Mouse (Mus musculus): ENCODE measurements around the gene Fhit. TPM values are rescaled to one million over a fixed set of nuclear protein-coding genes. Genes with fewer than 3 reads are reported as not detected.

The Fhit gene
- polyA plus RNA-seq, 1 experiment from 2014 or later = 4.8 TPM

GRCm38 (mm10) chr14:10023382-10023781, 1138.5 kb downstream of the Fhit start:
- H3K4me1 ChIP-seq (replicated peaks) = no peaks in the 10 kb centered on the region
- H3K9me3 ChIP-seq = no peaks in the 10 kb centered on the region
- H3K4me2 ChIP-seq = no peak overlapping the region
- H3K27ac ChIP-seq = no peak overlapping the region
- no peaks in the 10 kb centered on the region for H3K36me3 ChIP-seq
- H3K4me3 ChIP-seq (replicated peaks) = no peak overlapping the region
- 85% methylated on average over 2 of the region's 2 CpGs for WGBS
- no peaks in the 10 kb centered on the region for H3K27me3 ChIP-seq
- no peak for ATAC-seq (ENCODE audit: insufficient number of reproducible peaks, insufficient read depth, low FRiP score, low TSS enrichment, low read depth)
- no peak overlapping the region for H3K9ac ChIP-seq (replicated peaks)

- no peak for ATAC-seq (ENCODE audit: insufficient number of reproducible peaks, insufficient read depth, low FRiP score, low TSS enrichment, low read depth)
- Histone ChIP-seq H3K36me3 (no peaks in the 10 kb centered on the region), H3K4me2 (no peak overlapping the region), H3K9me3 (no peaks in the 10 kb centered on the region), H3K4me3 (replicated peaks) (no peak overlapping the region), H3K27ac (no peak overlapping the region), H3K27me3 (no peaks in the 10 kb centered on the region), H3K9ac (replicated peaks) (no peak overlapping the region), H3K4me1 (replicated peaks) (no peaks in the 10 kb centered on the region)
- WGBS = 81% methylated on average over 2 of the region's 2 CpGs
Measured at GRCm38 (mm10) chr14:10022304-10022703, 1139.5 kb downstream of the Fhit start.

GRCm38 (mm10) chr14:10020400-10021140, 1141.3 kb downstream of the Fhit start:
- Histone ChIP-seq H3K27ac (no peak overlapping the region), H3K27me3 (no peaks in the 10 kb centered on the region), H3K4me2 (no peak overlapping the region), H3K36me3 (no peaks in the 10 kb centered on the region), H3K9ac (replicated peaks) (no peak overlapping the region), H3K9me3 (no peaks in the 10 kb centered on the region), H3K4me3 (replicated peaks) (no peak overlapping the region), H3K4me1 (replicated peaks) (no peaks in the 10 kb centered on the region)
- 89% methylated on average over 5 of the region's 5 CpGs for WGBS
- no peak for ATAC-seq (ENCODE audit: insufficient number of reproducible peaks, insufficient read depth, low FRiP score, low TSS enrichment, low read depth)

DNA sequence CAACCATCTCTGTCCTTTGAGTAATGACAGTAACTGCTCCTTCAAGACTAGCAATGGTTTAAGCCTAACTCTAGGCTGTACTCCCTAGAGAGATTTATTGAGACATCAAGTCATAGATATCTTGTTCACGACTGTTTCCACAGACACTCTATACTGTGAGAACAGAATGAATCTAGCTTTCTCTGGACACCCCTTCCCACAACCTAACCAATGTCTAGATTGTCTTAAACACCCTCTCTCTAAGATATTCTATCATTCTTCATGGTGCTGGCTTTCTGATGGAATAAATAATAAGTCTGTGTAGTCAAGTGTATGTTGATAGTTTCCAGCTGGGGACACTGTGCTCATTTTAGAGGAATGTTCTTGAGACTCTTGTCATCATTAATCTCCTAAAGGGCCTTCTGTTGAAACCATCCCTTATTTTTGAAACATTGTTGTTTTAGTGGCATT, 1148.0 kb downstream of the Fhit start:
- ATAC-seq (ENCODE audit: insufficient number of reproducible peaks, insufficient read depth, low FRiP score, low TSS enrichment, low read depth) = no peak
- 77% methylated on average over 1 of the region's 1 CpGs for WGBS
- H3K9me3 ChIP-seq = no peaks in the 10 kb centered on the region

DNA sequence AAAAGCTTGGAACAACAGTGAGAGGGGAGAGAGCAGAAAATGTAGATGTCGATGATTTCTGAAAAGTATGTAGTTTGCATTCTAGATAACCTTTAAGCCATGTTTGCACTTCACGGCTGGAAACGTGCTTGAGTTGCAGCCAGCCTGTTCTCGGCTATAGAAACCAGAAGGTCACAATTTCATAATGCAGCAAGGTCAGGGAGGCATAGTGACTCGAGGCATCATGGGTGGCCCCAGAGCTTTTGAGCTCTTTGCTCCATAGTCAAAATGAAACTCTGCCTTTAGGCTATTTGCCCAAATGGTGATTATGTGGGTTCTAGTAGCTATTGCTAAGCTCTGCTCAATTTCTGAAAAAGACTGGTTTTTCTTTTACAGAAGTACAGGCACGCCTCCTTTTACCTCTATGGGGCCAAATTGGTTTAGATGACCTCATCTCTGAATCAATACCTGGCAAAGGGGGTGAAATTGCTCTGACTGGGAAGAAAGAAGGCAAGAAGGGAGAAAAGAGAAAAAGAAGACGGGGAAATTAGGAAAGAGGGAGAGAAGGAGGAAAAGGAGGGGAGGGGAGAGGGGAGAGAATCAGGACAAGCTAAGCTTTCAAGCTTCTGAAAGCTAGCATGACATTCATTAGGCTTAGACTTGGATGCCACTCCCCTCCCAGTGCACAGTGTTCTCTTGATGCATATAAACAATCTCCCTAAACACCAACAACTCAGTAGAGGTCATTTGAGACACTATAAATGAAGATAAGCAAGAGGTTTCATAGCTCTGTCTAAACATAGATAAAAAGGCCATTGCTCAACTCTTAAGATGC, 1148.6 kb downstream of the Fhit start:
- no peaks in the 10 kb centered on the region for H3K27me3 ChIP-seq
- H3K4me3 ChIP-seq (replicated peaks) = no peak overlapping the region
- no peak overlapping the region for H3K27ac ChIP-seq
- ATAC-seq (ENCODE audit: insufficient number of reproducible peaks, insufficient read depth, low FRiP score, low TSS enrichment, low read depth) = no peak
- H3K9ac ChIP-seq (replicated peaks) = no peak overlapping the region
- no peaks in the 10 kb centered on the region for H3K36me3 ChIP-seq
- no peaks in the 10 kb centered on the region for H3K9me3 ChIP-seq
- H3K4me1 ChIP-seq (replicated peaks) = no peaks in the 10 kb centered on the region
- H3K4me2 ChIP-seq = no peak overlapping the region
- WGBS = 72% methylated on average over 7 of the region's 7 CpGs

More for the DNA sequence above, 1148.0 kb downstream of the Fhit start:
- Histone ChIP-seq H3K27me3 (no peaks in the 10 kb centered on the region), H3K4me3 (replicated peaks) (no peak overlapping the region), H3K27ac (no peak overlapping the region), H3K36me3 (no peaks in the 10 kb centered on the region), H3K9ac (replicated peaks) (no peak overlapping the region), H3K4me2 (no peak overlapping the region), H3K4me1 (replicated peaks) (no peaks in the 10 kb centered on the region)

DNA sequence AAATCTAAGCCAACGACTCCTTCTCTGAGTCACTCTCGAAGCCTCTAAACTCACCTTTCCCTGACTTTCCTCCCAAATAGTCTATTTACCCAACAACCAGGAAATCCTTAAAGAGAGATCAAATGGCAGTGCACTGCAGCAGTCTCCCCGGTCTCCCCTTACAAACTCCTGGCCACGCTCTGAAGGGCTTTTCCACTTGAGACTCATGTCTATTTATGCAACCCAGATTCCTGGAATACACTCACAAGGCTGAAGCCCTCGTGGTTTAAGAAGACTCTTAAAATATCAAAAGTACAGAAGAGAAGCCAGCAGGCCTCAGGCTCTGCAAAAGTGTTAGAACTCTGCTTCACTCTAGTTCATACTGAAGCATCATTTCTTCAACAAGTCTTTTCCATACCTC, 1155.6 kb downstream of the Fhit start:
- no peaks in the 10 kb centered on the region for H3K27me3 ChIP-seq
- no peak overlapping the region for H3K4me2 ChIP-seq
- WGBS = 71% methylated on average over 5 of the region's 5 CpGs
- no peaks in the 10 kb centered on the region for H3K36me3 ChIP-seq
- no peak overlapping the region for H3K9ac ChIP-seq (replicated peaks)
- H3K4me3 ChIP-seq (replicated peaks) = no peak overlapping the region
- no peak for ATAC-seq (ENCODE audit: insufficient number of reproducible peaks, insufficient read depth, low FRiP score, low TSS enrichment, low read depth)
- H3K9me3 ChIP-seq = no peaks in the 10 kb centered on the region
- no peak overlapping the region for H3K27ac ChIP-seq
- no peaks in the 10 kb centered on the region for H3K4me1 ChIP-seq (replicated peaks)

GRCm38 (mm10) chr14:10003847-10004246, 1158.0 kb downstream of the Fhit start:
- H3K36me3 ChIP-seq = no peaks in the 10 kb centered on the region
- no peak overlapping the region for H3K27ac ChIP-seq
- H3K4me1 ChIP-seq (replicated peaks) = no peaks in the 10 kb centered on the region
- ATAC-seq (ENCODE audit: insufficient number of reproducible peaks, insufficient read depth, low FRiP score, low TSS enrichment, low read depth) = no peak
- H3K27me3 ChIP-seq = no peaks in the 10 kb centered on the region
- no peaks in the 10 kb centered on the region for H3K9me3 ChIP-seq
- no peak overlapping the region for H3K9ac ChIP-seq (replicated peaks)
- H3K4me3 ChIP-seq (replicated peaks) = no peak overlapping the region
- WGBS = 38% methylated on average over 2 of the region's 2 CpGs
- no peak overlapping the region for H3K4me2 ChIP-seq

- Histone ChIP-seq H3K36me3 (no peaks in the 10 kb centered on the region), H3K4me2 (no peak overlapping the region), H3K4me3 (replicated peaks) (no peak overlapping the region), H3K27ac (no peak overlapping the region), H3K27me3 (no peaks in the 10 kb centered on the region), H3K9me3 (no peaks in the 10 kb centered on the region), H3K4me1 (replicated peaks) (no peaks in the 10 kb centered on the region), H3K9ac (replicated peaks) (no peak overlapping the region)
- ATAC-seq (ENCODE audit: insufficient number of reproducible peaks, insufficient read depth, low FRiP score, low TSS enrichment, low read depth) = no peak
- 76% methylated on average over 1 of the region's 1 CpGs for WGBS
Measured at GRCm38 (mm10) chr14:9990677-9991076, 1171.2 kb downstream of the Fhit start.

DNA sequence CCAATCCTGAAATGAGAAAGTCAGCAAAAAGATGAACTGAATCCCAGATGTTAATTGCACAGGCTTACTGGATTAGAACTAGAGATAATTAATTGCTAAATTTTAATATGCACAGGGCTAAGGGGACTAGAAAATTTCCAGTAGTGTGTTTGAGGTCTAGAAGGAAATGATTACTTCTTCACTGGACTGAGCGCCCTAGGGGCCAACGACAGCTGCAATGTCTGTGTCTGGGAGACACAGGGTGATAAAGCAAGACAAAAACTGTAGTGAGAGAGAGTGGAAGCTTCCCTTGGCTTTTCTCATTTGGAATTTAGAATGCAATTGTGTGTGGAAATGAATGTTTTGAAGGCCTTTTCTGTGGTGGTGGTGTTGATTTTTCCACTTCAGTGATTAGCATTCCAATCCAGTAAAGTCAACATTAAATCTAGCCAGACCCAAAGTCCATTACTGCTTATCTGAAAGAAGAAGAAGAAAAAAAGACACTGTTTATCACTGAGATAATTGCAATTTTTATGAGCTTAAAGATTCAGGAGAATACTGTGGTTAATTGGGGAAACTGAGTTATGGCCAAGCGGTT, 1184.8 kb downstream of the Fhit start:
- no peak for ATAC-seq (ENCODE audit: insufficient number of reproducible peaks, insufficient read depth, low FRiP score, low TSS enrichment, low read depth)
- H3K4me2 ChIP-seq = no peak overlapping the region
- no peak overlapping the region for H3K27ac ChIP-seq
- WGBS = 79% methylated on average over 3 of the region's 3 CpGs
- H3K9me3 ChIP-seq = no peaks in the 10 kb centered on the region
- H3K27me3 ChIP-seq = no peaks in the 10 kb centered on the region
- no peak overlapping the region for H3K9ac ChIP-seq (replicated peaks)
- H3K4me1 ChIP-seq (replicated peaks) = no peaks in the 10 kb centered on the region
- H3K36me3 ChIP-seq = no peaks in the 10 kb centered on the region
- H3K4me3 ChIP-seq (replicated peaks) = no peak overlapping the region

- Histone ChIP-seq H3K9me3 (no peaks in the 10 kb centered on the region), H3K4me3 (replicated peaks) (no peak overlapping the region), H3K4me2 (no peak overlapping the region), H3K9ac (replicated peaks) (no peak overlapping the region), H3K27me3 (no peaks in the 10 kb centered on the region), H3K4me1 (replicated peaks) (no peaks in the 10 kb centered on the region), H3K36me3 (no peaks in the 10 kb centered on the region), H3K27ac (no peak overlapping the region)
- ATAC-seq (ENCODE audit: insufficient number of reproducible peaks, insufficient read depth, low FRiP score, low TSS enrichment, low read depth) = no peak
- 82% methylated on average over 3 of the region's 3 CpGs for WGBS
Measured at GRCm38 (mm10) chr14:9974402-9974801, 1187.4 kb downstream of the Fhit start.

DNA sequence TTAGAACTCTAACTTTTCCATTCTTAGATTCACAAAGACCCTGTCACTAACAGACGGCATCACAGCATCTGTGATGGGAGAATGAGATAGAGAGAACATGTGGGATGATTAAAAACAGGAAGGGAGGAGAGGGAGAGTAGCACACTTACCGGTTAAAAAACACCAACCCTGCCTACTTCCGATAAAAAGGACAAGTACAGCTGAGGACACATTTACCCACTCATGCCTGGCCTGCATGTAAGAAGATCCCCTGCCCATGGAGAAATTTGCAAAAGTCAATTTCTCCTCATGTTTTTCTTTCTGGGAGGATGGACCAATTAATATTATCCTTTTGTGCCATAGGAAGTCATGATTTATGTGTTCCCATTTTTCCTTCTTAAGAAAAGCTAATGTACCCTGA, 1198.0 kb downstream of the Fhit start:
- no peaks in the 10 kb centered on the region for H3K27me3 ChIP-seq
- WGBS = 76% methylated on average over 3 of the region's 3 CpGs
- no peak overlapping the region for H3K4me2 ChIP-seq
- H3K9ac ChIP-seq (replicated peaks) = no peak overlapping the region
- H3K4me3 ChIP-seq (replicated peaks) = no peak overlapping the region
- H3K9me3 ChIP-seq = no peaks in the 10 kb centered on the region
- no peak for ATAC-seq (ENCODE audit: insufficient number of reproducible peaks, insufficient read depth, low FRiP score, low TSS enrichment, low read depth)
- no peak overlapping the region for H3K27ac ChIP-seq
- no peaks in the 10 kb centered on the region for H3K36me3 ChIP-seq
- H3K4me1 ChIP-seq (replicated peaks) = no peaks in the 10 kb centered on the region

Measured in limb, embryonic 12.5 days (tissue).